Mouse (Mus musculus) B cell, adult 2 months (primary cell): ENCODE results near the gene Elavl3.
A peak's percentile ranks its signal among the peaks of the same experiment; 100 is the strongest.
"Not testable (repeated sequence)": the region's sequence is repeated elsewhere in the genome, so short reads cannot be mapped to it uniquely, and the experiment has no call there.

Experiments used
- DNase-seq, 2 experiments: peaks; one replicate each; pipeline ENCODE4 v3.0.0; 2022

Gene Elavl3

DNA sequence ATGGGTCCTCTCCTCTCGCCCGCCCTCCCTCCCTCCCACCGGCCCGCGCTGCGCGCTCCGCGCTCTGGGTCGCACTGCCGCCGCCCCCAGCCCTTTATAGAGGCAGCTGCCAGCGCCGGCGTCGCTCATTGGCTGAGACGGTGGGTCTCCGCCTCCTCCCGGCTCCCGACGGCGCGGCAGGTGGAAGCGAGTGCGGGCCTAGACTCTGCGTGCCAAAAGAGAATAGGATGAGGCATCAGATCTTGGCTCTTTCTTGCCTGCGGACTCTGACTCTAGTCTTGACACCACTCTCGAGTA, at the start of gene Elavl3:
TSS of gene Elavl3 (minus strand) at position 66 of the 297 bp plus-strand sequence.
- DNase-seq: no peak

- DNase-seq: no peak
These were observed 48.1 kb upstream of the Elavl3 start for GRCm38 (mm10) chr9:22099922-22100321.

GRCm38 (mm10) chr9:22098993-22099696, 47.3 kb upstream of the Elavl3 start, which contains the start of gene Cnn1:
Cnn1 (plus strand) TSS chr9:22099216.
- no peak for DNase-seq

DNA sequence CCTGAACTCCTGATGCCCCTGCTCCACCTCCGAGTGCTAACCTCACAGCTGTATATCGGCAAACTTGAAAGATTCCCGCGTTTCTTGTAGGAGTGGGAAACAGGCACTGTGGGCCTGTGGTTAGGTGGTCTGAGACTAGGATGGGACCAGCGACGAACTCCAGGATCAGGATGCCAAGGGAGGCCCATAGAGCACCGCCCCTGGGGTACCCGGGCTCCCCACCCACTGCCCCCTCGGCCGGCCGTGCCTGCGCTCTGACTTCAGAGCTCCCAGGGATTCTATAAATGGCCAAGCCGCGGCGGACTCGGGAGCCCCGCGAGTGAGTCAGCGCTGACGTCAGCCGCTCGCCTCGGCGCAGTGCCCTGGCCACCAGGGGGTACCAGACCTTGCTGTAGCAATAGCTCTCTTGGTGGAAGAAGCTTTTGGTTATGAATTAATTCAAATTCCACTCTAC, 44.1 kb upstream of the Elavl3 start:
- peak; percentile 91 to 94 for DNase-seq

DNA sequence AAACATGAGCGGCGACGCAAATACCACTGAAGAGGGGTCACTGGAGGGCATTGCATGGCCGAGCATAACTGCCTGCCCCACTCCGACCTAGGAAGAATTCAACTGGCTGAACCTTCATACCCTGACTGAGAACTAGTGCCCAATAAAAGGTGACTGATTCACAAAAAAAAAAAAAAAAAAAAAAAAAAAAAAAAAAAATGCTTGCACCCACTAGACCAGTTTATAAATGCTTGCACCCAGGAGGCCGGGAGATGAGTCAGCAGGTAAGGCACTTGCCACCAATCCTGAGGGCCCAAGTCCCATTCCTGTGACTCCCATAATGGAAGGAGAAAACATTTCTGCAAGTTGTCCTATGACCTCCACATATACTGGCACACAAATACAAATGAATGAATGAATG, 40.9 kb upstream of the Elavl3 start:
- no peak for DNase-seq

GRCm38 (mm10) chr9:22089986-22090385, 38.2 kb upstream of the Elavl3 start:
- no peak for DNase-seq

DNA sequence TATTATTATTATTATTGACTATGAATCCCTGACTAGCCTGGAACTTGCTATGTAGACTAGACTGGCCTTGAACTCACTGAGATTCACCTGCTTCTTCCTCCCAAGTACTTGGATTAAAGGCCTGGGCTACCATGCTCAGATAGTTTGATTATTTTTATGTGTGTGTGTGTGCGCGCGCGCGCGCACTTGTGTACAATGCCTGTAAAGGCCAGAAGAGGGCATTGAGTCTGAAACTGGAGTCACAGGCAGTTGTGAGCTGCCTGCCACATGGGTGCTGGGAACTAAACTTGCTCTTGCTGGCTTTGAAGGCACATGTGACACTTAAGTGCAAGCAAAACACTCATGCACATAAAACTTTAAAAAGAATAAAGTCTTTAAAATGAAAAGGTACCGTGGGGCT, 37.5 kb upstream of the Elavl3 start:
- no peak for DNase-seq

- DNase-seq: peak in 1 of 2 experiments; percentile 12
These were observed 35.3 kb upstream of the Elavl3 start for GRCm38 (mm10) chr9:22087034-22087618.

DNA sequence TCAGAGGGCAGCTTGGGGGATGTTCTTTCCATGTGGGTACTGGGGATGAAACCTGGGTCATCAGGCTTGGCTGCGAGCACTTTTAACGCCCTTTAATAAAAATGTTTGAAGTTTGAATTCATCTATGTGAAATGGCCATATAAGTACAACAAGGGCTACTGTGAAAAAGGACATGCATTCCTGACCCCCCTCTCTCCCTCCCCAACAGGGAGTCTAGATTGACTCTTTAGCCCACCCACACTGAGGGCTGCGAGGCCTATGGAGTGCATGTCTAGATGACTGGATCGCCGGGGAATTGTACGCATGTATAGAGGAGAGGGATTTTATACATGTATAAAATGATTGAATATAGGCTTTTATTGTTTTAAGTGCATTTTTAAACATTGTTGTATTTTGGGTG, 34.2 kb upstream of the Elavl3 start:
- no peak for DNase-seq

DNA sequence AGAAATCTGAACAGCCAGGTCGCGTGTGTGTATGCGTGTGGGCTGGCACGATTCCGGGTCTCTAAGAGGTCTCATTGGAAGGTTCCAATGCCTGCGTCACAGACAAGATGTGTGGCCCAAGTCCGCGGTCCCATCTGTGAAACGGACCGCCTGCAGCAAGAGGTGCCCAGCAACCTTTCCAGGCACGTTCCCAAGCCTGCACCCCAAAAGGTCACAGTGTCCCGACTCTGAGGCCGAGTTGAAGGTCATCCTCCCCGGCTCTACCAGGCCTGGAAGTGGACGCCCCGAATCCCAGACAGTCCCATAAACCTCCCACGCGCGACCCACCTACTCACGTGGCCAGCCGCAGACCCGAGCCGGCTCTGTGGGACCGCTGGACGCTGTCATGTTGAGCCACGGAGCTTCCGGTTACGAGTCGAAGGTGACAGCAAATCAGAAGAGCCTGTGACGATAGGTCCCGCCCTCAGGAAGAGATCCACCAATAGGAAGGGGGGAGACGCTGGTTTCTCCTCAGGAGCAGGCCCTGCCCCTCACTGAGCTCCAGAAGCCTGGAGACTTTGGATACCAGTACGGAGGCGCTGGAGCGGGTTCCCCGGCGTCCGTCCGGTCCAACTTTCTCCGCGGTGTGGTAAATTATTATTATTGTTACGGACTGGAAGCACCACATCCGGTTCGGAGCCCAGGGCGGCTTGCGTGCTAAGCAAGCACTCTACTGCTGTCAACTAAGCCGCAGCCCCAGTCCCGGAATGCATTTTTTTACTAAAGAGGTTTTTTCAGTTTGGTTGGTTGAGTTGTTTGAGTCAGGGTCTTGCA, 33.4 kb upstream of the Elavl3 start, which contains the start of gene Ecsit:
TSS of gene Ecsit (minus strand) at position 417 of the 813 bp plus-strand sequence.
- peak; percentile 87 for DNase-seq

DNA sequence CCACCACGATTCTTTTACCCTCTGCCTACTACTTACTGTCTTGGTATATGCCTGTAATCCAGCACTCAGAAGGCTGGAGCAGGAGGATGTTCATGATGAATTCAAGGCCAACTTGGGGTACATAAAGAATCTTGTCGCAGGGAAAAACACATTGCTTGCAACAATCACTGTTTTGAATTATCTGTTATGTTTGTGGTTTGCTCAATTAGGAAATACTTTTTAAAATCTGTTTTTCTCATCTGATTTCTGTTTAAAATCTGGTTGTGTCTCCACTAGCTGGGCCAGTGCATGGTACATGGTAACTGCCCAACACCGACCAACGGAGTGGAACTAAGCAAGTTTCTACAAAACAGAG, 32.8 kb upstream of the Elavl3 start:
- DNase-seq: no peak

DNA sequence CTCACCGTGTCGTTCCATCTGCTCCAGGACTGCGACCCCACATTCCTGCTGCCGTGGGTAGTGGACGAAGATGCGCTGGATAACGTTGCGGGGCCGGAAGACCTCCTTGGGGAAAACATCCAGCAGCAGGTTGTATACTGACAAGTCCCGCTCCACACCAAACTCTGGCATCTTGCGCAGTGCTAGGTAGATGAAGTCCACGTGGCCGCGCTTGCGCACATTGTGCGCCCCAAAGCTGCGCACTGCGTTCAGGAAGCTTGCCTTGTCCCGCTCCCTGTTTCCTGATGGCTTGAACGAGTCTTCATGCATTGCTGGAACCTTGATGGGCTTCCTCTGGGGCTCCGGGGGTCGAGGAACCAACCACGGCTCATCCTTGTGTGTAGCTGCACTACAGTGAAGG, 24.4 kb upstream of the Elavl3 start:
- no peak for DNase-seq

- DNase-seq: not testable (repeated sequence)
These were observed 24.0 kb upstream of the Elavl3 start for GRCm38 (mm10) chr9:22075778-22076177.

DNA sequence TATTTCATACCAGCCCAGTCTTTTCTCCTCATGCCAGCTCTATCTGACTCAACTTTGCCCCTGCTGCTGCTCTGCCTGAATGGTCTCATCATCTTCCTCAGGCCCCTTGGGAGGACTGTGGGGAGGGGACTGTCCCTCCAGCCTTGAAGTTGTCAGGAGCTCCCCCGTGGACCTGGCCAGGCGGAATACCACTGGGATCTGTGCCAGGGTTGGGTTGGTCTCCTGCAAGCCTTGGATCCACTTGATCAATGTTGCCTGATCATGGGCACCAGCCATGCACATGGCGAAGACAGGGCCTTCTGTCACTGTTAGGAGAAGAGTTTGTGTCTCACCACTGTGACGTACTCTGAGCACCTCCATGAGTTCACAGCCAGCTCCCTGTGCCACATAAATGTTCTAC, 20.5 kb upstream of the Elavl3 start:
- no peak for DNase-seq

DNA sequence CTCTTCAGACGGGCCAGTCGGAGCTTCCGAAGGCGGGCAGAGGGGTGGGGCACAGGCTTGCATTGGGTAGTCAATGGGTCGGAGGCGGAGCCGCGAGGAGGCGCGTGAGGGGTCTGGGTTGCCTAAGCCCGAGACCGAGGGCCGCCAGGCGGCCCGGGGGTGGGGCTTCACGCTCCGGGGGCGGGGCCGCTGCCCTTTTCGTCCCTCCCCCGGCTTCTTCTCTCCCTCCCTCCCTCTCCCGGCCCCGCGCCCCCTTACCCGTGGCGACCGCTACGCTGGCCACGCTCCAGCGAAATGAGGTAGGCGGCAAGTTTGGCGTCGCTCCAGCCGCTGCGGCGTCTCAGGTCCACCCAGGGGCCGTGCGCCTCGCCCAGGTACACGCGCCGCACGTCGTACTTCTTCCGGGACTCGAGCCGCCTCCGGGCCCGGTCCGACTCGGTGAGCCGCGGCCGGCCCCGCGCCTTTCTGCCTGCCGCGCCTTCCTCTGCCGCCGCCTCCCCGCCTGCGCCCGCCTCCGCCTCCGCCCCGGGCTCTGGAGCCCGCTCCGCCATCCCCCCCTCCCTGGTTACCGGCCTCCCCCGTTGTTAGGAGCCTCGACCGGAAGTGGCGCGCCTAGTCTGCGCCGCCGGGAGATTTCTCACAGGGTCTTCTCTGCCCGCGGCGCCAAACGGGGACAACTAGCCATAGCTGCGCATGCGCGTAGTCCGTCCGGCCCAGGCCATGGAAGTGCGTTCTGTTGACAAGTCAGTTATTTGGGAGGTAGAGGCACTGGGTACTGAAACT, 19.2 kb upstream of the Elavl3 start, which contains the start of the genes Gm49318 and Zfp653:
TSS of gene Gm49318 (minus strand) at position 469 of the 783 bp plus-strand sequence.
TSS of gene Zfp653 (minus strand) at position 586 of the 783 bp plus-strand sequence.
- peak; percentile 95 to 96 for DNase-seq

GRCm38 (mm10) chr9:22069881-22070553, 18.2 kb upstream of the Elavl3 start:
- DNase-seq: no peak

- no peak for DNase-seq
These were observed 15.4 kb upstream of the Elavl3 start for GRCm38 (mm10) chr9:22067195-22067594.

DNA sequence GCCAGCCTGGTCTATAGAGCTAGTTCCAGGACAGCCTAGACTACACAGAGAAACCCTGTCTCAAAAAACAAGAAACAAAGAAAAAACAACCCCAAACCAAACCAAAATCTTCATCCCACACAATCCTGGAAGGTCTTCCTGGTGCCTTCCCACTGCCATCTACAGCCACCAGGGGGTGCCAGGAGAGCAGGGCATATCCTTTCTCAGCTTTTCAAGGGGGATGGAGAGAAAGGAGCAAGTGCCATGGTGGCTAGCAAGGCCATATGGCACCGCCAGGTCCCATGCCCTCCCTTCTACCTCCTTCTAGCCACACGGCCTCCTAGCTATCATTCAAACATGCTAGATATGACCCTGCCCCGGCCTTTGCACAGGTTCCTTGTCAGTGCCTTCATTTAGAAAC, 14.6 kb upstream of the Elavl3 start:
- DNase-seq: peak; percentile 79 to 80

GRCm38 (mm10) chr9:22065642-22066041, 13.8 kb upstream of the Elavl3 start:
- no peak for DNase-seq

DNA sequence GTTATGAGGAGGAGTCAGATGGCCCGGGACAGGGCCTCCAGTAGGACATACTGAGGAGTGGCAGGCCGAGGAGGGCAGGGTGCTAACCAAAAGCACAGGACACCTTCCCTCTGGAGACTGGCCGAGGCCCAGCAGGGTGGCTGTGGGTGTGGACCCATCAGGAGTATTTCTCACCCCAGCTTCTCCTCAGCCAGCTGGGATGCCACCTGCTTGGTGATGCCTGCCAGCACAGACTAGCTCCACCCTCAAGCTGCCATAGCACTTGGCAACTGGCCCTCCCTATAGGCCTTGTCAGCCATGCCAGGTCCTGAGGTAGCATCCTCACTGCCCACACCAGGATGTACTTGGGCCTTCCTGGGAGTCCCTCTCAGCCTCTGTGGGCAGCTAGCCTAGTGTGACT, 12.5 kb upstream of the Elavl3 start:
- no peak for DNase-seq

DNA sequence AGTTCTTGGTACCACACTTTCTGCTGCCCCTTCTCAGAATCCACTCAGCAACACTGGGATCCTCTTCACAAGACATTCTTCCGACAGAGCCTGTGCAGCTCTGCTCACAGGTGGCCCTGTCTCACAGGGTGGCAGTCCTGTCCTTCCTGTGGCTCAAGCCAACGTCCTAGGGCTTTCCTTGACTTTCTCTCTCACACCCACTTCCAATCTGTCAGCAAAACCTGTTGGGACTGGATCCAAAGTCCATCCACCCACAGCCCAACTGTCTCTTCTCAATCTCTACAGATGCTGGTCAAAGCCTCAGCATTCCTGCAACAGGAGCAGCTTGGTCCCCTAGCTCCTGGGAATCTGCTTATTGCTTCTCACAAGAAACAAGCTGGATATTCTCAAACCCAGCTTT, 9.5 kb upstream of the Elavl3 start:
- DNase-seq: no peak

DNA sequence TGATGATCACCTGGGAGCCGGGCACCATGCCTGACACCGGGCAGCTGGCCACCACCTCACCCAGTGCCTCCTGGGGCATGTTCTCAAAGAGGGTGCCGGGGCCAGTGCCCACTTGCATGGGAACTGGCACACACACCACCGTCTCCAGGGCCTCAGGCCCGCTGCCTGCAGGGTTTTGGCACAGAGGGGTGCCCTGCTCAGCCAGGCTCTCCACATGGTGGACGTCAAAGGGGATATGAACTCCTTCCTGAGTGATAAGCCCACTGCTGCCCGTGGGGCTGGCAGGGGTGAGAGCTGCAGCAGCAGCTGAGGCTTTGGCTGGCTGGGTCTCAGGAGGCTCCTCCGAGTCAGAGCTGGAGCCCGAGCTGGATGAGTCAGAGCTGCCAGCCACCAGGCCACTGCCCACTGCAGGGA, 6.2 kb upstream of the Elavl3 start:
- no peak for DNase-seq
